Mouse (Mus musculus): ENCODE measurements at regions not wholly inside any gene's neighbourhood (a gene's known extent, or its start where the extent isn't known, plus 50 kb on each side); places are given as distances from the start of the nearest gene placed in this dataset.

- Histone ChIP-seq H3K27ac (no peak overlapping the region), H3K9me3 (ENCODE audit: control insufficient read depth, low read length) (no peaks in the 10 kb centered on the region), H3K9ac (no peak overlapping the region), H3K36me3 (replicated peaks; ENCODE audit: control insufficient read depth, insufficient read depth) (no peaks in the 10 kb centered on the region), H3K4me2 (replicated peaks) (no peak overlapping the region), H3K4me3 (replicated peaks; ENCODE audit: low read length) (no peak overlapping the region), H3K27me3 (ENCODE audit: control insufficient read depth, insufficient read depth, low read length) (no peaks in the 10 kb centered on the region), H3K4me1 (replicated peaks; ENCODE audit: control insufficient read depth, insufficient read depth, low read length) (no peaks in the 10 kb centered on the region)
- ATAC-seq (ENCODE audit: low FRiP score) (no peak), DNase-seq (ENCODE audit: low spot score) (no peak)
- 74% methylated on average over 5 of the region's 5 CpGs for WGBS
These were observed 170.9 kb upstream of the Gmds start for GRCm38 (mm10) chr13:32509231-32510023.

- Histone ChIP-seq H3K27ac (no peak overlapping the region), H3K4me3 (replicated peaks; ENCODE audit: low read length) (no peak overlapping the region), H3K9me3 (ENCODE audit: control insufficient read depth, low read length) (no peaks in the 10 kb centered on the region), H3K27me3 (ENCODE audit: control insufficient read depth, insufficient read depth, low read length) (no peaks in the 10 kb centered on the region), H3K4me2 (replicated peaks) (no peak overlapping the region), H3K36me3 (replicated peaks; ENCODE audit: control insufficient read depth, insufficient read depth) (no peaks in the 10 kb centered on the region), H3K9ac (no peak overlapping the region), H3K4me1 (replicated peaks; ENCODE audit: control insufficient read depth, insufficient read depth, low read length) (no peaks in the 10 kb centered on the region)
- ATAC-seq (ENCODE audit: low FRiP score), result no peak
- WGBS, result 93% methylated on average over 3 of the region's 3 CpGs
- DNase-seq (ENCODE audit: low spot score), result no peak
These were observed 169.9 kb upstream of the Gmds start for GRCm38 (mm10) chr13:32508447-32508846.

GRCm38 (mm10) chr13:32507825-32508224 lies 169.3 kb upstream of the Gmds start:
- no peaks in the 10 kb centered on the region for H3K36me3 ChIP-seq (replicated peaks; ENCODE audit: control insufficient read depth, insufficient read depth)
- H3K4me1 ChIP-seq (replicated peaks; ENCODE audit: control insufficient read depth, insufficient read depth, low read length), result no peaks in the 10 kb centered on the region
- no peak overlapping the region for H3K27ac ChIP-seq
- DNase-seq (ENCODE audit: low spot score), result no peak
- no peak overlapping the region for H3K4me3 ChIP-seq (replicated peaks; ENCODE audit: low read length)
- H3K27me3 ChIP-seq (ENCODE audit: control insufficient read depth, insufficient read depth, low read length), result no peaks in the 10 kb centered on the region
- ATAC-seq (ENCODE audit: low FRiP score), result no peak
- 92% methylated on average over 2 of the region's 2 CpGs for WGBS
- H3K9me3 ChIP-seq (ENCODE audit: control insufficient read depth, low read length), result no peaks in the 10 kb centered on the region
- no peak overlapping the region for H3K9ac ChIP-seq
- no peak overlapping the region for H3K4me2 ChIP-seq (replicated peaks)

GRCm38 (mm10) chr13:32498205-32498790 lies 159.8 kb upstream of the Gmds start:
- H3K9me3 ChIP-seq (ENCODE audit: control insufficient read depth, low read length), result no peaks in the 10 kb centered on the region
- no peaks in the 10 kb centered on the region for H3K27me3 ChIP-seq (ENCODE audit: control insufficient read depth, insufficient read depth, low read length)
- WGBS, result 77% methylated on average over 8 of the region's 8 CpGs
- H3K4me1 ChIP-seq (replicated peaks; ENCODE audit: control insufficient read depth, insufficient read depth, low read length), result no peaks in the 10 kb centered on the region
- no peak overlapping the region for H3K4me3 ChIP-seq (replicated peaks; ENCODE audit: low read length)
- no peak for DNase-seq (ENCODE audit: low spot score)
- H3K27ac ChIP-seq, result no peak overlapping the region
- H3K9ac ChIP-seq, result no peak overlapping the region
- H3K4me2 ChIP-seq (replicated peaks), result no peak overlapping the region
- ATAC-seq (ENCODE audit: low FRiP score), result no peak
- H3K36me3 ChIP-seq (replicated peaks; ENCODE audit: control insufficient read depth, insufficient read depth), result no peaks in the 10 kb centered on the region

GRCm38 (mm10) chr13:32496263-32496662 lies 157.7 kb upstream of the Gmds start:
- H3K9ac ChIP-seq, result no peak overlapping the region
- no peaks in the 10 kb centered on the region for H3K27me3 ChIP-seq (ENCODE audit: control insufficient read depth, insufficient read depth, low read length)
- no peaks in the 10 kb centered on the region for H3K9me3 ChIP-seq (ENCODE audit: control insufficient read depth, low read length)
- ATAC-seq (ENCODE audit: low FRiP score), result no peak
- H3K4me1 ChIP-seq (replicated peaks; ENCODE audit: control insufficient read depth, insufficient read depth, low read length), result no peaks in the 10 kb centered on the region
- DNase-seq (ENCODE audit: low spot score), result no peak
- no peak overlapping the region for H3K4me3 ChIP-seq (replicated peaks; ENCODE audit: low read length)
- WGBS, result 90% methylated on average over 2 of the region's 2 CpGs
- no peaks in the 10 kb centered on the region for H3K36me3 ChIP-seq (replicated peaks; ENCODE audit: control insufficient read depth, insufficient read depth)
- no peak overlapping the region for H3K4me2 ChIP-seq (replicated peaks)
- H3K27ac ChIP-seq, result no peak overlapping the region

- Histone ChIP-seq H3K9me3 (ENCODE audit: control insufficient read depth, low read length) (no peaks in the 10 kb centered on the region), H3K27me3 (ENCODE audit: control insufficient read depth, insufficient read depth, low read length) (no peaks in the 10 kb centered on the region), H3K4me3 (replicated peaks; ENCODE audit: low read length) (no peak overlapping the region), H3K9ac (no peak overlapping the region), H3K27ac (no peak overlapping the region), H3K4me1 (replicated peaks; ENCODE audit: control insufficient read depth, insufficient read depth, low read length) (no peaks in the 10 kb centered on the region), H3K4me2 (replicated peaks) (no peak overlapping the region), H3K36me3 (replicated peaks; ENCODE audit: control insufficient read depth, insufficient read depth) (no peaks in the 10 kb centered on the region)
- DNase-seq (ENCODE audit: low spot score) (no peak), ATAC-seq (ENCODE audit: low FRiP score) (no peak)
- WGBS, result 81% methylated on average over 6 of the region's 6 CpGs
These were observed 156.5 kb upstream of the Gmds start for GRCm38 (mm10) chr13:32495063-32495462.

GRCm38 (mm10) chr13:32493806-32494205 lies 155.3 kb upstream of the Gmds start:
- H3K4me3 ChIP-seq (replicated peaks; ENCODE audit: low read length), result no peak overlapping the region
- H3K4me2 ChIP-seq (replicated peaks), result no peak overlapping the region
- no peak for ATAC-seq (ENCODE audit: low FRiP score)
- H3K9me3 ChIP-seq (ENCODE audit: control insufficient read depth, low read length), result no peaks in the 10 kb centered on the region
- H3K36me3 ChIP-seq (replicated peaks; ENCODE audit: control insufficient read depth, insufficient read depth), result no peaks in the 10 kb centered on the region
- 78% methylated on average over 7 of the region's 7 CpGs for WGBS
- no peak overlapping the region for H3K27ac ChIP-seq
- no peaks in the 10 kb centered on the region for H3K4me1 ChIP-seq (replicated peaks; ENCODE audit: control insufficient read depth, insufficient read depth, low read length)
- no peak overlapping the region for H3K9ac ChIP-seq
- no peak for DNase-seq (ENCODE audit: low spot score)
- no peaks in the 10 kb centered on the region for H3K27me3 ChIP-seq (ENCODE audit: control insufficient read depth, insufficient read depth, low read length)

- Histone ChIP-seq H3K4me3 (replicated peaks; ENCODE audit: low read length) (no peak overlapping the region), H3K4me1 (replicated peaks; ENCODE audit: control insufficient read depth, insufficient read depth, low read length) (no peaks in the 10 kb centered on the region), H3K4me2 (replicated peaks) (no peak overlapping the region), H3K9ac (no peak overlapping the region), H3K36me3 (replicated peaks; ENCODE audit: control insufficient read depth, insufficient read depth) (no peaks in the 10 kb centered on the region), H3K9me3 (ENCODE audit: control insufficient read depth, low read length) (no peaks in the 10 kb centered on the region), H3K27me3 (ENCODE audit: control insufficient read depth, insufficient read depth, low read length) (no peaks in the 10 kb centered on the region), H3K27ac (no peak overlapping the region)
- peak; percentile 74 for DNase-seq (ENCODE audit: low spot score)
- ATAC-seq (ENCODE audit: low FRiP score), result no peak
- 35% methylated on average over 7 of the region's 7 CpGs for WGBS
These were observed 154.8 kb upstream of the Gmds start for GRCm38 (mm10) chr13:32493309-32493708.

GRCm38 (mm10) chr13:32492566-32492965 lies 154.0 kb upstream of the Gmds start:
- no peak for ATAC-seq (ENCODE audit: low FRiP score)

More at GRCm38 (mm10) chr13:32492566-32492965, 154.0 kb upstream of the Gmds start:
- Histone ChIP-seq H3K9ac (no peak overlapping the region), H3K4me2 (replicated peaks) (no peak overlapping the region), H3K27ac (no peak overlapping the region), H3K27me3 (ENCODE audit: control insufficient read depth, insufficient read depth, low read length) (no peaks in the 10 kb centered on the region), H3K9me3 (ENCODE audit: control insufficient read depth, low read length) (no peaks in the 10 kb centered on the region), H3K36me3 (replicated peaks; ENCODE audit: control insufficient read depth, insufficient read depth) (no peaks in the 10 kb centered on the region), H3K4me3 (replicated peaks; ENCODE audit: low read length) (no peak overlapping the region), H3K4me1 (replicated peaks; ENCODE audit: control insufficient read depth, insufficient read depth, low read length) (no peaks in the 10 kb centered on the region)
- WGBS, result 85% methylated on average over 7 of the region's 7 CpGs
- no peak for DNase-seq (ENCODE audit: low spot score)
